Mouse (Mus musculus) ES-CJ7 (cell line): Measurements from ENCODE around the gene Dlx4.

Experiments used
- DNase-seq: peaks from one replicate; pipeline ENCODE4 v3.0.0; 2011; ENCODE audit warnings: low read depth, low spot score

Dlx4 gene

GRCm38 (mm10) chr11:95142980-95143575, 3.0 kb downstream of the Dlx4 start:
- peak; percentile 59 for DNase-seq

GRCm38 (mm10) chr11:95142258-95142657, 3.8 kb downstream of the Dlx4 start:
- DNase-seq: no peak

GRCm38 (mm10) chr11:95139871-95140270, 6.2 kb downstream of the Dlx4 start:
- DNase-seq: no peak

GRCm38 (mm10) chr11:95137281-95137680, 8.8 kb downstream of the Dlx4 start:
- DNase-seq: no peak

- DNase-seq: no peak
Observed at GRCm38 (mm10) chr11:95133321-95133720, 12.7 kb downstream of the Dlx4 start.

- no peak for DNase-seq
Observed at GRCm38 (mm10) chr11:95130668-95131252, 15.3 kb downstream of the Dlx4 start.

GRCm38 (mm10) chr11:95128359-95128758, 17.7 kb downstream of the Dlx4 start:
- DNase-seq: no peak

GRCm38 (mm10) chr11:95126272-95127245, 19.5 kb downstream of the Dlx4 start:
- peak; percentile 52 for DNase-seq

- no peak for DNase-seq
Observed at GRCm38 (mm10) chr11:95125366-95125948, 20.6 kb downstream of the Dlx4 start.

GRCm38 (mm10) chr11:95122100-95122489, 24.0 kb downstream of the Dlx4 start:
- DNase-seq: no peak

- DNase-seq: no peak
Observed at GRCm38 (mm10) chr11:95121161-95122099, 24.6 kb downstream of the Dlx4 start.

GRCm38 (mm10) chr11:95120633-95121020, 25.4 kb downstream of the Dlx4 start:
- no peak for DNase-seq

- peak; percentile 78 for DNase-seq
Observed at GRCm38 (mm10) chr11:95119990-95120632, 26.0 kb downstream of the Dlx4 start, which contains the start of gene Dlx3. Dlx3 (plus strand) TSS chr11:95120119.

GRCm38 (mm10) chr11:95118505-95118904, 27.6 kb downstream of the Dlx4 start:
- peak; percentile 87 for DNase-seq

GRCm38 (mm10) chr11:95117030-95117429, 29.0 kb downstream of the Dlx4 start:
- DNase-seq: peak; percentile 91

GRCm38 (mm10) chr11:95110081-95110480, 36.0 kb downstream of the Dlx4 start:
- DNase-seq: no peak

- no peak for DNase-seq
Observed at GRCm38 (mm10) chr11:95109000-95109399, 37.1 kb downstream of the Dlx4 start.

- peak; percentile 87 for DNase-seq
Observed at GRCm38 (mm10) chr11:95106440-95107236, 39.4 kb downstream of the Dlx4 start.

GRCm38 (mm10) chr11:95105274-95105874, 40.7 kb downstream of the Dlx4 start:
- DNase-seq: peak; percentile 84
